Mouse (Mus musculus): ENCODE results near the gene Gpm6b. TPM values are rescaled to one million over a fixed set of nuclear protein-coding genes. Genes with fewer than 3 reads are reported as not detected.

Gene Gpm6b
- polyA plus RNA-seq, 1 experiment from 2014 or later, result 6.0 TPM

DNA sequence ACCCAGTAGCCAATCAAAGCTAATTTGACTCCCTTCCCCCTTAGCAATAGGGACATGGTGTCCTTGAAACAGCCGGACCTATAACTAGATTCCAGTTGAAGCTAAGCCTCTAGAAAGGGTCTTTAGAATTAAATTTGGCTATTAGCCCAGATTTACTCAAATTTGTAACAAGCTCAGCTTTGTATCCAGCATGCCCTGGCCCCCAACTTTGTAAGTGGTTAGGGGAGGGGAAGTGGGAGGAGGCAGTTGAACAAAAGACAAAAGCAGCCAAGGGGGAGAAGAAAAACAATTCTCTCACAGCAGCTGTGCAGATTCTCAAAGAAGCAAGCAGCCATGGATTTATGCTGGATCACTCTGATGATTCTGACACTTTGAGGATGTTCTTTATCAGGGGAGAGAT is 32.8 kb downstream of the Gpm6b start:
- Histone ChIP-seq H3K36me3 (ENCODE audit: control insufficient read depth, insufficient read depth, low read length) (no peaks in the 10 kb centered on the region), H3K4me2 (ENCODE audit: low read length) (no peak overlapping the region), H3K27ac (replicated peaks in 1 of 2; ENCODE audit: control insufficient read depth in 1 of 2, insufficient read depth in 1 of 2, low read depth in 2 of 2, low read length in 2 of 2) (no peak overlapping the region), H3K9ac (ENCODE audit: low read length) (no peak overlapping the region), H3K27me3 (ENCODE audit: control insufficient read depth, insufficient read depth, low read length) (no peaks in the 10 kb centered on the region), H3K4me1 (ENCODE audit: control insufficient read depth in 2 of 2, insufficient read depth in 2 of 2, low read length in 2 of 2) (no peaks in the 10 kb centered on the region), H3K4me3 (ENCODE audit: control insufficient read depth in 1 of 2, insufficient read depth in 1 of 2, low read depth in 1 of 2, low read length in 2 of 2) (no peak overlapping the region), H3K9me3 (ENCODE audit: control insufficient read depth, low read length) (no peaks in the 10 kb centered on the region)
- ATAC-seq (ENCODE audit: insufficient number of reproducible peaks, insufficient read depth, low FRiP score, low read depth), result no peak
- 24% methylated on average over 1 of the region's 1 CpGs for WGBS

DNA sequence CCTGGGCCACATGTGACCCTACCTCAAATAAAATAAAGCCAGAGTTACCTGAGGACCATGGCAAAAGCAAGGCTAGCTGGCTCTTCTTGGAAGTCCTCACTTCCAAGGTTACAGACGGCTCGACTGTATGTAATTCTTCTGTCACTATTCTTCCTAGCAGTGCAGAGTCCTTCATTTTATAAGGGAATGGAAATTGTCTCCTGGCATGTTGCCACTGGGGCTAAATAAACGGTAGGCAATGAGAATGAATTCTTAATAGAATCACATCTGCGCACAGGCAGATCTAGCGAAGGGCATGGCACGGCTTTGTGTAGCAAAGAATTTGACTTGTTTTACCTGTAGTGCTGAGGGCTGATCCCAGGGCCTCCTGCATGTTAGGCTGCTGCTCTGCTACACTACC is 33.9 kb downstream of the Gpm6b start:
- H3K36me3 ChIP-seq (ENCODE audit: control insufficient read depth, insufficient read depth, low read length), result no peaks in the 10 kb centered on the region
- no peak overlapping the region for H3K4me3 ChIP-seq (ENCODE audit: control insufficient read depth in 1 of 2, insufficient read depth in 1 of 2, low read depth in 1 of 2, low read length in 2 of 2)
- H3K27ac ChIP-seq (replicated peaks in 1 of 2; ENCODE audit: control insufficient read depth in 1 of 2, insufficient read depth in 1 of 2, low read depth in 2 of 2, low read length in 2 of 2), result no peak overlapping the region
- no peaks in the 10 kb centered on the region for H3K9me3 ChIP-seq (ENCODE audit: control insufficient read depth, low read length)
- H3K27me3 ChIP-seq (ENCODE audit: control insufficient read depth, insufficient read depth, low read length), result no peaks in the 10 kb centered on the region
- H3K9ac ChIP-seq (ENCODE audit: low read length), result no peak overlapping the region
- ATAC-seq (ENCODE audit: insufficient number of reproducible peaks, insufficient read depth, low FRiP score, low read depth), result no peak
- WGBS, result 81% methylated on average over 6 of the region's 6 CpGs
- H3K4me1 ChIP-seq (ENCODE audit: control insufficient read depth in 2 of 2, insufficient read depth in 2 of 2, low read length in 2 of 2), result no peaks in the 10 kb centered on the region
- no peak overlapping the region for H3K4me2 ChIP-seq (ENCODE audit: low read length)

DNA sequence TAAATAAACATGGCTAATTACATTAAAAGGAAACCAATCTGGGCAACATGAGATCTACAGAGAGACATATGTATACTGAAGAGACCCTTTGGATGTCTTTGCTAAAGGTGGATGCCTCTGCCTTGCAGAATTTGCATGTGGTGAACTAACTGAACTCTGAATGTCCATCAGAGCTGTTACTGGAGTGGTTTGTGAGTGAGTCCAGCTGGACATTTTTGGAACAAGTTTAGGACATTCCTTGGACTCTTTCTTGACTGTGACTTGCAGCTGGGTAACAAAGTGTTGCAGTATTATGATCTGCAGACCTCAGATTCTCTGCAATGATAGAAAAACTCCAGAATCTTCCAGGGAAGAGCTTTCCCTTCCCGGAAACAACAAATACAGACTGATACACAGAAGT is 41.1 kb downstream of the Gpm6b start:
- ATAC-seq (ENCODE audit: insufficient number of reproducible peaks, insufficient read depth, low FRiP score, low read depth), result no peak
- Histone ChIP-seq H3K9me3 (ENCODE audit: control insufficient read depth, low read length) (no peaks in the 10 kb centered on the region), H3K27ac (replicated peaks in 1 of 2; ENCODE audit: control insufficient read depth in 1 of 2, insufficient read depth in 1 of 2, low read depth in 2 of 2, low read length in 2 of 2) (no peak overlapping the region), H3K4me3 (ENCODE audit: control insufficient read depth in 1 of 2, insufficient read depth in 1 of 2, low read depth in 1 of 2, low read length in 2 of 2) (no peak overlapping the region), H3K4me2 (ENCODE audit: low read length) (no peak overlapping the region), H3K9ac (ENCODE audit: low read length) (no peak overlapping the region), H3K36me3 (ENCODE audit: control insufficient read depth, insufficient read depth, low read length) (no peaks in the 10 kb centered on the region), H3K4me1 (ENCODE audit: control insufficient read depth in 2 of 2, insufficient read depth in 2 of 2, low read length in 2 of 2) (no peaks in the 10 kb centered on the region), H3K27me3 (ENCODE audit: control insufficient read depth, insufficient read depth, low read length) (no peaks in the 10 kb centered on the region)
- 63% methylated on average over 1 of the region's 1 CpGs for WGBS

DNA sequence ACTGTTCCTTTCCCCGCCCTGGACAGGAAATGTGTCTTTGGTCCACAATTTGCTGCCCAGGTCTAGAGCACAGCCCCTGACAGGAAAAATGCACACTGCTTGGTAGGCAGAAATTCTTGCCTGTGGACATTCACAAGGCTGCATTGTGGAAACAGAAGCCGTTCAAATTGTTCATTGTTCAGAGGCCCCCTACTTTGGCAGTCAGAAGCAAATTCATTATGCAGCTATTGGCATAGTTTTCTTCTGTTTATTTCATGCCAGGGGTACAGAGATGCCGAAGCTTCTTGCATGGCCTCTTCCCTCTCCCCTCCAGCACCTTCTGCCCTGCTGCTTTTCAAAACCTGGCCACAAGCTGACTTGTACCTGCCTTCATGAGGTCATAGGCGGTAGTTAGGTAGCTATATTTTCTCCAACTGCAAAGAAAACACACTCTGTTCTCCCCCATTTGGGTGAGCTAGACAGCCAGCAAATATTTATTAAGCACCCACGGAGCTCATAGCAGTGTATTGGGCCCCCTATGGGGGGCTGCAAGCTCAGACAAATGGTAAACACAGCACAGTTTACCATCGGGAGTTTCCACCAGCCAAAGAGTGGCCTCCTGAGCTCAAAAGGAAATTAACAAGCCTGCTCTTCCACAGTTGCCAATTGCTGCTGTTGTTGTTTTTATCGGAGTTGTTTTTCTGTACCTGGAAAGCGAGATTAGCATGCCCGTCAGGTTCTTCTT is 48.2 kb downstream of the Gpm6b start:
- no peaks in the 10 kb centered on the region for H3K4me1 ChIP-seq (ENCODE audit: control insufficient read depth in 2 of 2, insufficient read depth in 2 of 2, low read length in 2 of 2)
- no peak overlapping the region for H3K27ac ChIP-seq (replicated peaks in 1 of 2; ENCODE audit: control insufficient read depth in 1 of 2, insufficient read depth in 1 of 2, low read depth in 2 of 2, low read length in 2 of 2)
- WGBS, result 59% methylated on average over 9 of the region's 9 CpGs
- no peaks in the 10 kb centered on the region for H3K36me3 ChIP-seq (ENCODE audit: control insufficient read depth, insufficient read depth, low read length)
- ATAC-seq (ENCODE audit: insufficient number of reproducible peaks, insufficient read depth, low FRiP score, low read depth), result no peak
- no peaks in the 10 kb centered on the region for H3K27me3 ChIP-seq (ENCODE audit: control insufficient read depth, insufficient read depth, low read length)
- H3K4me3 ChIP-seq (ENCODE audit: control insufficient read depth in 1 of 2, insufficient read depth in 1 of 2, low read depth in 1 of 2, low read length in 2 of 2), result no peak overlapping the region
- no peak overlapping the region for H3K9ac ChIP-seq (ENCODE audit: low read length)
- no peaks in the 10 kb centered on the region for H3K9me3 ChIP-seq (ENCODE audit: control insufficient read depth, low read length)
- H3K4me2 ChIP-seq (ENCODE audit: low read length), result no peak overlapping the region

DNA sequence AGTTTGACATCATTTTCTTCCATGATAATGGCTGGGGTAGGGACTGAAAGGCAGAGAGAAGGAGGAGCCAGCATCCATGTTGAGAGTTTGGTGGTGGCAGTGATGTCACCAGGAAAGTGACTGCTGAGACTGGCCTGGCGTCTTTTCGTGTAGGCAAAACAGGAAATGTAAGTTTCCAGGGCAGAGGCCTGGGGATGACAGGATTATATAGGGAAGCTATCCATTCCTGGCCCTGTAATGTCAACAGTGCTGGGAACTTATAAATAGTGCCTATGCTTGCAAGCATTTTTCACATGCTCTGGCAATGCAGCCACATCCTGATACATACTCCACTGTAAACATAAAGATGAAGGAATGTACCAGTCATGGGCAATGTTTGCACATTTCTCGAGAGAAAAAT is 52.6 kb downstream of the Gpm6b start:
- H3K9me3 ChIP-seq (ENCODE audit: control insufficient read depth, low read length), result no peaks in the 10 kb centered on the region
- H3K9ac ChIP-seq (ENCODE audit: low read length), result no peak overlapping the region
- H3K4me2 ChIP-seq (ENCODE audit: low read length), result no peak overlapping the region
- no peaks in the 10 kb centered on the region for H3K36me3 ChIP-seq (ENCODE audit: control insufficient read depth, insufficient read depth, low read length)
- H3K27me3 ChIP-seq (ENCODE audit: control insufficient read depth, insufficient read depth, low read length), result no peaks in the 10 kb centered on the region
- WGBS, result 63% methylated on average over 3 of the region's 3 CpGs
- no peak for ATAC-seq (ENCODE audit: insufficient number of reproducible peaks, insufficient read depth, low FRiP score, low read depth)
- H3K4me3 ChIP-seq (ENCODE audit: control insufficient read depth in 1 of 2, insufficient read depth in 1 of 2, low read depth in 1 of 2, low read length in 2 of 2), result no peak overlapping the region
- no peak overlapping the region for H3K27ac ChIP-seq (replicated peaks in 1 of 2; ENCODE audit: control insufficient read depth in 1 of 2, insufficient read depth in 1 of 2, low read depth in 2 of 2, low read length in 2 of 2)
- no peaks in the 10 kb centered on the region for H3K4me1 ChIP-seq (ENCODE audit: control insufficient read depth in 2 of 2, insufficient read depth in 2 of 2, low read length in 2 of 2)

DNA sequence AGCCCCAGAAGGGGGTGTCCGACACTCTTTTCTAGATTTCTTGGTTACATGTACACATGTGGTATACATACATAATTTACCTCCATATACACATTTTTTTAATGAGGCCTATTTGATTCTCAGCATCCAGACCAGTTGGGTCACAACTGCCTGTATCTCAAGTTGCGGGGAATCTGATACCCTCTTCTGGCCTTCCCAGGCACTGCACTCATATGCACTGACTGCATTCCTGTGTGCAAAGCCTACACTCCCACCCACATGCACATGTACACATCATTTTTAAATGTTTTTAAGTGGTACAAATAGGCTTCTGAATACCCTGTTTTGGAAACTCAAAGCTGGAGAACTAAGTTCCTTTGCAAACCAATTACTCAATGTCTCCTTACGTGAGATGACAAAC is 54.8 kb downstream of the Gpm6b start:
- Histone ChIP-seq H3K27ac (replicated peaks in 1 of 2; ENCODE audit: control insufficient read depth in 1 of 2, insufficient read depth in 1 of 2, low read depth in 2 of 2, low read length in 2 of 2) (no peak overlapping the region), H3K9ac (ENCODE audit: low read length) (no peak overlapping the region), H3K9me3 (ENCODE audit: control insufficient read depth, low read length) (no peaks in the 10 kb centered on the region), H3K4me1 (ENCODE audit: control insufficient read depth in 2 of 2, insufficient read depth in 2 of 2, low read length in 2 of 2) (no peaks in the 10 kb centered on the region), H3K36me3 (ENCODE audit: control insufficient read depth, insufficient read depth, low read length) (no peaks in the 10 kb centered on the region), H3K27me3 (ENCODE audit: control insufficient read depth, insufficient read depth, low read length) (no peaks in the 10 kb centered on the region), H3K4me2 (ENCODE audit: low read length) (no peak overlapping the region), H3K4me3 (ENCODE audit: control insufficient read depth in 1 of 2, insufficient read depth in 1 of 2, low read depth in 1 of 2, low read length in 2 of 2) (no peak overlapping the region)
- 89% methylated on average over 3 of the region's 3 CpGs for WGBS
- no peak for ATAC-seq (ENCODE audit: insufficient number of reproducible peaks, insufficient read depth, low FRiP score, low read depth)

DNA sequence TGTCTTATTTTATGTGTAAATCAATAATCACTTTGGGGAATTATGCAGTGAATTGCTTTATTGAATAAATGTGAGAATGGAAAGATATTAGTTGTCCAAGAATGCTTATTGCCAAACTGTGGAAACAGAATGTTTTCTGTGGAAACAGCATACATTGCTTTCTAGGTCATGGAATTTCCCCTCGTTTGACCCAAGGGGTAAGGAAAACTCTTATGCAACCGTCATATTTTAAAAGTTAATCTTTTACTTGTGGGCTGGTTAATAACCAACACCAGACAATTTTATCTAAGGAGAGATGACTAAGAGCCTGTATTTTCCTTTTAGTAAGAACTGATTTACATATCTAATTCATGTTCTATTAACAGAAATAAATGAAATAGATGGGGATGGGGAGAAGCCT is 64.1 kb downstream of the Gpm6b start:
- Histone ChIP-seq H3K36me3 (ENCODE audit: control insufficient read depth, insufficient read depth, low read length) (no peaks in the 10 kb centered on the region), H3K9me3 (ENCODE audit: control insufficient read depth, low read length) (no peaks in the 10 kb centered on the region), H3K9ac (ENCODE audit: low read length) (no peak overlapping the region), H3K27ac (replicated peaks in 1 of 2; ENCODE audit: control insufficient read depth in 1 of 2, insufficient read depth in 1 of 2, low read depth in 2 of 2, low read length in 2 of 2) (no peak overlapping the region), H3K27me3 (ENCODE audit: control insufficient read depth, insufficient read depth, low read length) (no peaks in the 10 kb centered on the region), H3K4me3 (ENCODE audit: control insufficient read depth in 1 of 2, insufficient read depth in 1 of 2, low read depth in 1 of 2, low read length in 2 of 2) (no peak overlapping the region), H3K4me1 (ENCODE audit: control insufficient read depth in 2 of 2, insufficient read depth in 2 of 2, low read length in 2 of 2) (no peaks in the 10 kb centered on the region), H3K4me2 (ENCODE audit: low read length) (no peak overlapping the region)
- 69% methylated on average over 2 of the region's 2 CpGs for WGBS
- no peak for ATAC-seq (ENCODE audit: insufficient number of reproducible peaks, insufficient read depth, low FRiP score, low read depth)

DNA sequence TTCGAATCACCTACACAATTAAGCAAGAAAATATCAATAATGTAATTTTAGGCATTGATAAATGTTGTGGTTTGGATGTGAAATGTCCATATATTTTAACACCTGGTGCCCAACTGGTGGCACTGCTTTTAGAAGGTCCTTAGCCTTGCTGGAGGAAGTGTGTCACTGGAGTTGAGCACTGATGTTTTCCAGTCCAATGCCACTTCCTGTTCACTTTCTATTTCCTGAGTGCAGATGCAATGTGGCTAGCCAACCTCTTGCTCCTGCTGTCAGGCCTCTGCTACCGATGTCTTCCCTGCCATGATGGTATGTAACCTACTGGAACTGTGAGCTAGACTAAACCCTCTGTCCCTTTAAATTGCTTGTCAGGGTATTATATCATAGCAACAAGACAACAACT is 65.6 kb downstream of the Gpm6b start:
- H3K36me3 ChIP-seq (ENCODE audit: control insufficient read depth, insufficient read depth, low read length), result no peaks in the 10 kb centered on the region
- no peak for ATAC-seq (ENCODE audit: insufficient number of reproducible peaks, insufficient read depth, low FRiP score, low read depth)
- 64% methylated on average over 2 of the region's 2 CpGs for WGBS
- H3K4me2 ChIP-seq (ENCODE audit: low read length), result no peak overlapping the region
- H3K9ac ChIP-seq (ENCODE audit: low read length), result no peak overlapping the region
- no peaks in the 10 kb centered on the region for H3K9me3 ChIP-seq (ENCODE audit: control insufficient read depth, low read length)
- H3K27ac ChIP-seq (replicated peaks in 1 of 2; ENCODE audit: control insufficient read depth in 1 of 2, insufficient read depth in 1 of 2, low read depth in 2 of 2, low read length in 2 of 2), result no peak overlapping the region
- H3K27me3 ChIP-seq (ENCODE audit: control insufficient read depth, insufficient read depth, low read length), result no peaks in the 10 kb centered on the region
- H3K4me1 ChIP-seq (ENCODE audit: control insufficient read depth in 2 of 2, insufficient read depth in 2 of 2, low read length in 2 of 2), result no peaks in the 10 kb centered on the region
- no peak overlapping the region for H3K4me3 ChIP-seq (ENCODE audit: control insufficient read depth in 1 of 2, insufficient read depth in 1 of 2, low read depth in 1 of 2, low read length in 2 of 2)

All from heart, embryonic 14.5 days (tissue).